Mouse (Mus musculus) CD4-positive, CD25-positive, alpha-beta regulatory T cell, adult 4 months (primary cell): Measurements from ENCODE around the gene Tmem74b. TPM values are rescaled to one million over a fixed set of nuclear protein-coding genes. Genes with fewer than 3 reads are reported as not detected.

Experiments
- ATAC-seq: one replicate; pipeline ENCODE4 v1.8.0; 2017
- polyA plus RNA-seq, 2 experiments: library from polyadenylated mRNA; unstranded; fragments of 100-300 nt; shearing (Covaris generic); gene quantifications; one replicate each; pipeline ENCODE4 v1.2.1; 2017

The Tmem74b gene
- polyA plus RNA-seq, 2 experiments from 2014 or later: not detected

GRCm38 (mm10) chr2:151742850-151743679, 41.3 kb downstream of the Tmem74b start:
- ATAC-seq: no peak

- no peak for ATAC-seq
Observed at GRCm38 (mm10) chr2:151743845-151744244, 42.0 kb downstream of the Tmem74b start, which contains the start of gene Psmf1. Psmf1 (minus strand) TSS chr2:151744186.

GRCm38 (mm10) chr2:151747847-151748705, 46.3 kb downstream of the Tmem74b start:
- peak; percentile 80 for ATAC-seq

GRCm38 (mm10) chr2:151751330-151751729, 49.5 kb downstream of the Tmem74b start:
- no peak for ATAC-seq

DNA sequence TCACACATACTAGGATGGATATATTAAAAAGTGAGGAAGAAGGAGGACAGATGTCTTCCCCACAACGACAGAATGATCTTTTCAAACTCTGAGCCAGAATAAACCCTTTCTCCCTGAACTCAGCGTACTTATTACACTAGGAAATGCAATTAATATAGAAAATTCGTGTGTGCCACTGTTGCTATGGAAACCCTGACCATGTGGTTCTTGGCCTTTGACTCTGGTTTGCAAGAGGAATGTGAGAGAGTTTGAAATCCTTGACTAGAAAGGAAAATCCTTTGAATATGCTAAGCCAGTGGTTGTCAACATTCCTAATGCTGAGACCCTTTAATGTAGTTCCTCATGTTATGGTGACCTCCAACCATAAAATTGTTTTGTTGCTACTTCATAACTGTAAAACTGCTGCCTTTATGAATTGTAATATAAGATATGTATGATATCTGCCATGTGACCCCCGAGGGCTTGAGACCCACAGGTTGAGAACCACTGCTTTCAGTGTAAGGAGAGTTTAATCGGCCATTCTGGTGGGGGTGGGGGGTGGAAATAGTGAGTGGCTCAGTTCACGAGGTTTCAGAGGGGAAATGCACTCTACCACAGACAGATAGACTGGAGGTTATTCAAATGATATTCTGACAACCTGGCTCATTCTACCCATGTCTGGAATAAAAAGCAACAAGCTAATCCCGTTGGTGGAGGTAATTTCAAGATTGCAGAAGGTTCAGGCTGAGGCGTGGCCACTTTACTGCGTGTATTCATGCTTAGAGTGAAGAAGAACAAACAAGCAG, 54.7 kb downstream of the Tmem74b start:
- no peak for ATAC-seq

GRCm38 (mm10) chr2:151757451-151757850, 55.6 kb downstream of the Tmem74b start:
- no peak for ATAC-seq

DNA sequence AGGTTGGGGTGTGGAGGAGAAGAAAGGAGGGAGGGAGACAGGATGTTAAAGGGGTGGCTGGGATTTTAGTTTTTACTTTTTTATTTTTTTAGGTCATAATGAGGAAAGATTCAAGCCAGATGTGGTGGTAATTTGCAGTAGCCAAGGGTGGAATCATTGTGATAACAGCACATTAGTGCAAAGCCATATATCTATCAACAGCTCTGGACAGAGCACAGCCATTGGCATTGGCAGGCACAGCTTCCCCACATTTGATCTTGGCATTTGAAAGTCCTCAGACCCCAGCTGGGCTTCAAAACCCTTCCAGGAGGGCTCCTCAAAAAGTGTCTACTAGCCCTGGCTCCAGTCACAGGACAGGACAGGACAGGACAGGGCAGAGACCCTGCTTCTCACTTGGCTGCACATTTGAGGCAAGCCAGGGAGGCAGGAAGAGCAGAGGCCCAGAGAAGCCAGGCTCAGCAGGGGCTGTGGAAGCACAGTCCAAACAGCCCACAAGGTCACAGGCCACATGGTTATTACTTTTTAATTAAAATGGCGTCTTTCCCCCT, 57.1 kb downstream of the Tmem74b start:
- ATAC-seq: no peak

Other genes with a start within 250 kb of the Tmem74b start
- gene 4921509C19Rik, start 225.9 kb upstream of the Tmem74b start, polyA plus RNA-seq: not detected
- 100 to 1,000 TPM; 137 to 165 TPM for gene Nsfl1c, start 207.8 kb upstream of the Tmem74b start, polyA plus RNA-seq
- 100 to 1,000 TPM; 213 to 231 TPM for gene Fkbp1a, start 159.5 kb upstream of the Tmem74b start, polyA plus RNA-seq
- gene Sdcbp2, start 129.4 kb upstream of the Tmem74b start, polyA plus RNA-seq: 100 to 1,000 TPM in 1 of 2 experiments, 10 to 100 TPM in 1; 99.8 to 108 TPM
- gene Snph, start 69.4 kb upstream of the Tmem74b start, polyA plus RNA-seq: not detected
- gene Rad21l, start 33.5 kb upstream of the Tmem74b start, polyA plus RNA-seq: not detected
- 10 to 100 TPM; 63.8 to 93.7 TPM for gene Psmf1, start 42.2 kb downstream of the Tmem74b start, polyA plus RNA-seq
- gene Rspo4, start 140.9 kb downstream of the Tmem74b start, polyA plus RNA-seq: not detected
- gene Angpt4, start 209.2 kb downstream of the Tmem74b start, polyA plus RNA-seq: not detected